Mouse (Mus musculus): ENCODE measurements around the gene Wfdc21.
A peak's percentile ranks its signal among the peaks of the same experiment; 100 is the strongest.

GRCm38 (mm10) chr11:83728757-83729432, 17.8 kb upstream of the Wfdc21 start:
- TF ChIP-seq EP300 (optimal IDR thresholded peaks at IDR 0.05) (no peak), CTCF (IDR thresholded peaks at IDR 0.05; ENCODE audit: low read depth) (peak; percentile 68)
